ENCODE assay signal across 32 mouse cellular contexts in the genomic region with DNA sequence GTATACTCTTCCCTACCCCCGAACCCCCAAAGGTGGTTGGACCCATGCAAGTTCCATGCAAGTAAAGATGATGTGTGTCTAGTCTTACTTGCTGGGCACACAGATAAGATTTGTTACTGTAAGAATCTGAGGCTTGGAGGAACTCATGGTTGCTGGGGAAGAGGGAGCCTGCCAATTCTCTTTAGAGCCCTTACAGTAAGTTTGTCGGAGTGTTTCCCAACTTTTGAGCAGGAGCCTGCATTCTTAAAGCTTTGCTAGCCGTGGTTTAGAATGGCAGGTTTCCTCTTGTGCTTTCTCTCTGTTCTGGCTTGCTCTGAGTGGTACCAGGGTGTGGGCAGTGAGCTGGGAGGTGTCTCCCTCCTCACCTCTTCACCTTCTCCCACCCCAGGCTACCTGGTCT. TPM values are rescaled to one million over a fixed set of nuclear protein-coding genes. Genes with fewer than 3 reads are reported as not detected.
DNase-seq lines count a peak whose midpoint lies in the region; ATAC-seq lines count a peak whose summit lies in the region.
"Had no signal": no experiment of that assay in that cellular context is flagged by ENCODE, and none has a peak within 500 bp of the region (broad histone marks: within the 10 kb centered on the region; RNA-seq: fewer than 3 reads in every experiment).

No protein-coding gene starts in this region.

- 79% methylated on average over 3 of the region's 3 CpGs for whole genome bisulfite sequencing in kidney, embryonic 15.5 days
- 77% methylated on average over 3 of the region's 3 CpGs for WGBS in limb, embryonic 10.5 days
- WGBS in midbrain, embryonic 16.5 days = 91% methylated on average over 3 of the region's 3 CpGs

- ATAC-seq in kidney, embryonic 15.5 days (replicated peaks; ENCODE audit: low FRiP score) = no peak
- ATAC-seq in midbrain, embryonic 16.5 days = no peak
- ATAC-seq: forebrain, postnatal 0 days; hindbrain, postnatal 0 days had no signal

- H3K36me3 ChIP-seq in kidney, embryonic 15.5 days = no peaks in the 10 kb centered on the region
- H3K36me3 ChIP-seq in limb, embryonic 10.5 days = 0 out of 2 replicates have a peak, but pooled peaks cover 5% of the 10 kb centered on the region
- no peaks in the 10 kb centered on the region for H3K36me3 ChIP-seq in midbrain, embryonic 16.5 days (ENCODE audit: control insufficient read depth, insufficient read depth, low read length)
- H3K36me3 ChIP-seq: embryonic facial prominence, embryonic 12.5 days; forebrain, embryonic 12.5 days; hindbrain, embryonic 12.5 days; intestine, embryonic 15.5 days; liver, embryonic 15.5 days; midbrain, embryonic 12.5 days; neural tube, embryonic 15.5 days had no signal

- no peaks in the 10 kb centered on the region for H3K27me3 ChIP-seq in kidney, embryonic 15.5 days
- no peaks in the 10 kb centered on the region for H3K27me3 ChIP-seq in limb, embryonic 10.5 days (ENCODE audit: low read depth, poor library complexity, severe bottlenecking)
- H3K27me3 ChIP-seq in midbrain, embryonic 16.5 days (ENCODE audit: control insufficient read depth, insufficient read depth, low read depth, low read length) = no peaks in the 10 kb centered on the region
- H3K27me3 ChIP-seq: embryonic facial prominence, embryonic 12.5 days; forebrain, embryonic 12.5 days; hindbrain, embryonic 12.5 days; intestine, embryonic 15.5 days; midbrain, embryonic 12.5 days; neural tube, embryonic 15.5 days had no signal

- no peak overlapping the region for H3K9ac ChIP-seq in kidney, embryonic 15.5 days
- H3K9ac ChIP-seq in midbrain, embryonic 16.5 days (ENCODE audit: low read depth, low read length) = no peak overlapping the region
- H3K9ac ChIP-seq: embryonic facial prominence, embryonic 12.5 days; forebrain, embryonic 12.5 days; forebrain, postnatal 0 days; hindbrain, embryonic 12.5 days; intestine, embryonic 15.5 days; liver, embryonic 15.5 days; lung, embryonic 14.5 days; midbrain, embryonic 12.5 days; neural tube, embryonic 15.5 days had no signal

- DNase-seq in kidney, adult 9 months = peak; percentile 6
- DNase-seq in NIH3T3 (ENCODE audit: low read depth) = peak; percentile 75
- peak; percentile 28 for DNase-seq in limb, embryonic 10.5 days (ENCODE audit: low spot score)
- no peak for DNase-seq in thymus, postnatal 14 days
- no peak for DNase-seq in liver
- DNase-seq: adrenal gland, postnatal 14 days; B cell, adult 2 months; cerebellum, adult 11 months; cerebellum, adult 9-11 months; embryo, embryonic 11 days; forebrain, postnatal 0 days; gastrocnemius, postnatal 10 days; heart, postnatal 36 days; kidney, adult 8-10 months; kidney, postnatal 25 days; lung, embryonic 14.5 days; retina, postnatal 1 day; right cerebral cortex, postnatal 14 days; thymus, adult 18-20 months; thymus, postnatal 36 days had no signal

- peaks cover 52% of the 10 kb centered on the region for H3K4me1 ChIP-seq in kidney, embryonic 15.5 days
- peaks cover 55% of the 10 kb centered on the region for H3K4me1 ChIP-seq in limb, embryonic 10.5 days
- peaks cover 20% of the 10 kb centered on the region for H3K4me1 ChIP-seq in midbrain, embryonic 16.5 days (ENCODE audit: control insufficient read depth, insufficient read depth, low read length)

- H3K9me3 ChIP-seq in kidney, embryonic 15.5 days (replicated peaks) = no peaks in the 10 kb centered on the region
- H3K9me3 ChIP-seq in limb, embryonic 10.5 days (replicated peaks) = no peaks in the 10 kb centered on the region
- H3K9me3 ChIP-seq in midbrain, embryonic 16.5 days (replicated peaks; ENCODE audit: control insufficient read depth, low read length, poor library complexity, severe bottlenecking) = no peaks in the 10 kb centered on the region
- H3K9me3 ChIP-seq: embryonic facial prominence, embryonic 12.5 days; forebrain, embryonic 12.5 days; heart, embryonic 10.5 days; hindbrain, embryonic 12.5 days; intestine, embryonic 15.5 days; liver, embryonic 15.5 days; midbrain, embryonic 12.5 days; neural tube, embryonic 15.5 days had no signal

- H3K27ac ChIP-seq in kidney, embryonic 15.5 days = no peak overlapping the region
- no peak overlapping the region for H3K27ac ChIP-seq in limb, embryonic 10.5 days
- no peak overlapping the region for H3K27ac ChIP-seq in midbrain, embryonic 16.5 days (ENCODE audit: low read length)
- H3K27ac ChIP-seq: embryonic facial prominence, embryonic 12.5 days; forebrain, embryonic 12.5 days; heart, embryonic 10.5 days; hindbrain, embryonic 12.5 days; hindbrain, postnatal 0 days; intestine, embryonic 15.5 days; liver, embryonic 15.5 days; midbrain, embryonic 12.5 days; neural tube, embryonic 15.5 days had no signal

- no peak overlapping the region for H3K4me3 ChIP-seq in kidney, embryonic 15.5 days (replicated peaks)
- no peak overlapping the region for H3K4me3 ChIP-seq in limb, embryonic 10.5 days
- H3K4me3 ChIP-seq in midbrain, embryonic 16.5 days (ENCODE audit: low read depth, low read length) = no peak overlapping the region
- H3K4me3 ChIP-seq: embryonic facial prominence, embryonic 12.5 days; erythroblast, embryonic 14.5 days; forebrain, embryonic 12.5 days; heart, embryonic 10.5 days; hindbrain, embryonic 12.5 days; intestine, embryonic 15.5 days; liver, embryonic 15.5 days; midbrain, embryonic 12.5 days; neural tube, embryonic 15.5 days had no signal

- H3K4me2 ChIP-seq in kidney, embryonic 15.5 days = no peak overlapping the region
- no peak overlapping the region for H3K4me2 ChIP-seq in midbrain, embryonic 16.5 days (ENCODE audit: low read length)
- H3K4me2 ChIP-seq: embryonic facial prominence, embryonic 12.5 days; forebrain, embryonic 12.5 days; hindbrain, embryonic 12.5 days; intestine, embryonic 15.5 days; liver, embryonic 15.5 days; lung, embryonic 14.5 days; midbrain, embryonic 12.5 days; neural tube, embryonic 15.5 days had no signal

RNA-seq across cellular contexts. Expression of a gene that starts 7.2 kb away (rescaled TPM):
- 6.2 and 6.5 TPM in 2 replicates for polyA plus RNA-seq in kidney, embryonic 15.5 days (2015; fragmentation: Nextera tagmentation; extraction: Ambion mirVana)
- 1.8 and 2.2 TPM in 2 replicates for polyA plus RNA-seq in limb, embryonic 10.5 days (2016; fragmentation: Nextera tagmentation; extraction: Ambion mirVana)
- polyA plus RNA-seq in midbrain, embryonic 16.5 days (2015; fragmentation: Nextera tagmentation; extraction: Ambion mirVana) = 11.2 and 11.9 TPM in 2 replicates

Comparison
In these comparisons a context has a peak if more than half of its experiments do, and no peak if none do; other contexts are left out.
1. DNase-seq: peak in kidney, adult 9 months (single experiment), NIH3T3 (single experiment) and limb, embryonic 10.5 days (single experiment); none in thymus, postnatal 14 days (single experiment) and liver (single experiment).